Mouse (Mus musculus) left cerebral cortex, postnatal 36 days (tissue): Measurements from ENCODE around the gene Clcn3. TPM values are rescaled to one million over a fixed set of nuclear protein-coding genes. Genes with fewer than 3 reads are reported as not detected.
"Not testable (repeated sequence)": the region's sequence is repeated elsewhere in the genome, so short reads cannot be mapped to it uniquely, and the experiment has no call there.

Source experiments
- DNase-seq, 2 experiments: peaks; one replicate each; pipeline ENCODE4 v3.0.0; 2021 to 2022; ENCODE audit warnings: low spot score in 2 of 2, mixed read lengths in 1 of 2
- intact Hi-C: fragments of 180-260 bp; cut with DNase I; formaldehyde crosslinking; loops from one replicate; pipeline ENCODE4 v1.15.1; 2025
- total RNA-seq, 2 experiments: library from RNA; stranded (reverse); gene quantifications; 2 replicates each; pipeline ENCODE4 v1.2.3; 2021

The Clcn3 gene
- 100 to 1,000 TPM; 132 to 133 TPM for total RNA-seq

GRCm38 (mm10) chr8:60982701-60983687 lies at the start of gene Clcn3:
Clcn3 (minus strand) TSS chr8:60983300.
- intact Hi-C loops, result loop anchor here (5.0 kb wide), 2 partner anchors 91 to 476 kb away; partner anchors contain the start of genes Aadat and Hpf1
- peak; percentile 97 to 98 for DNase-seq

GRCm38 (mm10) chr8:60996468-60996867 lies 13.4 kb upstream of the Clcn3 start:
- intact Hi-C loops, result loop anchor here (10.0 kb wide), 1 partner anchor 362 kb away; the partner anchor contains the start of gene Mfap3l
- DNase-seq, result no peak

- intact Hi-C loops, result loop anchor here (10.0 kb wide), 1 partner anchor 359 kb away; the partner anchor contains the start of gene Mfap3l
- no peak for DNase-seq
These were observed 10.5 kb upstream of the Clcn3 start for GRCm38 (mm10) chr8:60993639-60993986.

- peak; percentile 95 to 97 for DNase-seq
- intact Hi-C loops, result loop anchor here (10.0 kb wide), 1 partner anchor 358 kb away; the partner anchor contains the start of gene Mfap3l
These were observed 10.0 kb upstream of the Clcn3 start, which contains the start of gene Nek1 for GRCm38 (mm10) chr8:60992910-60993638. Nek1 (plus strand) TSS chr8:60993195.

GRCm38 (mm10) chr8:60992561-60992909 lies 9.4 kb upstream of the Clcn3 start:
- intact Hi-C loops, result loop anchor here (10.0 kb wide), 1 partner anchor 358 kb away; the partner anchor contains the start of gene Mfap3l
- no peak for DNase-seq

GRCm38 (mm10) chr8:60984260-60985010 lies 1.3 kb upstream of the Clcn3 start:
- intact Hi-C loops, result loop anchor here (5.0 kb wide), 2 partner anchors 92 to 477 kb away; partner anchors contain the start of genes Aadat and Hpf1
- not testable (repeated sequence) for DNase-seq

- peak; percentile 41 to 48 for DNase-seq
- intact Hi-C loops, result loop anchor here (5.0 kb wide), 2 partner anchors 91 to 476 kb away; partner anchors contain the start of genes Aadat and Hpf1
These were observed 584 bp upstream of the Clcn3 start for GRCm38 (mm10) chr8:60983688-60984079.

- intact Hi-C loops, result loop anchor here (5.0 kb wide), 2 partner anchors 89 to 474 kb away; partner anchors contain the start of genes Aadat and Hpf1
- no peak for DNase-seq
These were observed 1.7 kb downstream of the Clcn3 start for GRCm38 (mm10) chr8:60981388-60981787.

- intact Hi-C loops, result no loop called here
- no peak for DNase-seq
These were observed 4.6 kb downstream of the Clcn3 start for GRCm38 (mm10) chr8:60978496-60978895.

GRCm38 (mm10) chr8:60976818-60977217 lies 6.3 kb downstream of the Clcn3 start:
- intact Hi-C loops, result no loop called here
- DNase-seq, result no peak

GRCm38 (mm10) chr8:60974837-60975236 lies 8.3 kb downstream of the Clcn3 start:
- DNase-seq, result no peak
- intact Hi-C loops, result no loop called here

- intact Hi-C loops, result no loop called here
- no peak for DNase-seq
These were observed 9.7 kb downstream of the Clcn3 start for GRCm38 (mm10) chr8:60973448-60973847.

- intact Hi-C loops, result no loop called here
- peak in 1 of 2 experiments; percentile 12 for DNase-seq
These were observed 11.3 kb downstream of the Clcn3 start for GRCm38 (mm10) chr8:60971808-60972207.

- intact Hi-C loops, result no loop called here
- no peak for DNase-seq
These were observed 14.0 kb downstream of the Clcn3 start for GRCm38 (mm10) chr8:60969091-60969490.

- DNase-seq, result no peak
These were observed 17.4 kb downstream of the Clcn3 start for GRCm38 (mm10) chr8:60965741-60966140.

GRCm38 (mm10) chr8:60965306-60965705 lies 17.8 kb downstream of the Clcn3 start:
- no peak for DNase-seq
- intact Hi-C loops, result no loop called here

More at GRCm38 (mm10) chr8:60965741-60966140, 17.4 kb downstream of the Clcn3 start:
- intact Hi-C loops, result no loop called here

GRCm38 (mm10) chr8:60964518-60964917 lies 18.6 kb downstream of the Clcn3 start:
- no peak for DNase-seq
- intact Hi-C loops, result no loop called here

GRCm38 (mm10) chr8:60963931-60964330 lies 19.2 kb downstream of the Clcn3 start:
- no peak for DNase-seq
- intact Hi-C loops, result no loop called here

- intact Hi-C loops, result no loop called here
- DNase-seq, result no peak
These were observed 20.3 kb downstream of the Clcn3 start for GRCm38 (mm10) chr8:60962763-60963162.
